Mouse (Mus musculus) bone marrow macrophage, adult 2 months (primary cell): ENCODE results near the gene Mdn1.

Experiments
- CTCF ChIP-seq: IDR thresholded peaks from 2 replicates; pipeline ENCODE4 v1.5.1; 2012; ENCODE audit warnings: low read depth, mild to moderate bottlenecking, low read length, moderate library complexity
- POLR2A ChIP-seq: IDR thresholded peaks from 2 replicates; pipeline ENCODE4 v1.6.1; 2012; ENCODE audit warnings: mild to moderate bottlenecking, low read depth, low read length, borderline replicate concordance

- TF ChIP-seq POLR2A (no peak), CTCF (no peak)
Observed at GRCm38 (mm10) chr4:32674025-32674424, 17.1 kb downstream of the Mdn1 start.
